Mouse (Mus musculus) heart, embryonic 12.5 days (tissue): ENCODE measurements around the gene Cutc. TPM values are rescaled to one million over a fixed set of nuclear protein-coding genes. Genes with fewer than 3 reads are reported as not detected.

ENCODE experiments used
- ATAC-seq: fragments of 200-750 bp; cut with Nextera tagmentation; 2 replicates; pipeline ENCODE4 v1.8.0; 2017; ENCODE audit warnings: moderate TSS enrichment, moderate library complexity; ENCODE audit not compliant: insufficient number of reproducible peaks, low FRiP score
- H3K27ac ChIP-seq: fragments of 300-500 bp; sonication (generic); 2 replicates; pipeline ENCODE4 v1.5.1; 2016; ENCODE audit warnings: mild to moderate bottlenecking, moderate library complexity; ENCODE audit not compliant: poor library complexity, severe bottlenecking
- H3K27me3 ChIP-seq: fragments of 300-500 bp; sonication (generic); replicated peaks from 2 replicates; pipeline ENCODE4 v1.6.1; 2016; ENCODE audit warnings: mild to moderate bottlenecking, moderate library complexity
- H3K36me3 ChIP-seq: fragments of 300-500 bp; sonication (generic); 2 replicates; pipeline ENCODE4 v1.6.1; 2016; ENCODE audit warnings: mild to moderate bottlenecking, moderate library complexity
- H3K4me1 ChIP-seq: fragments of 300-500 bp; sonication (generic); replicated peaks from 2 replicates; pipeline ENCODE4 v1.6.1; 2016; ENCODE audit warnings: mild to moderate bottlenecking
- H3K4me2 ChIP-seq: fragments of 300-500 bp; sonication (generic); 2 replicates; pipeline ENCODE4 v1.6.1; 2016; ENCODE audit warnings: mild to moderate bottlenecking, moderate library complexity
- H3K4me3 ChIP-seq: fragments of 300-500 bp; sonication (generic); 2 replicates; pipeline ENCODE4 v1.5.1; 2016; ENCODE audit warnings: mild to moderate bottlenecking
- H3K9ac ChIP-seq: fragments of 300-500 bp; sonication (generic); 2 replicates; pipeline ENCODE4 v1.6.1; 2016; ENCODE audit warnings: mild to moderate bottlenecking, moderate library complexity
- H3K9me3 ChIP-seq: fragments of 300-500 bp; sonication (generic); replicated peaks from 2 replicates; pipeline ENCODE4 v1.6.1; 2016; ENCODE audit warnings: mild to moderate bottlenecking, moderate library complexity
- WGBS: fragments of 180-500 bp; shearing (Covaris S2); methylation state at CpG from one replicate; pipeline ENCODE4 v1.1.7; 2016; 5-methylcytosine and 5-hydroxymethylcytosine counted together
- polyA plus RNA-seq: library from polyadenylated mRNA; unstranded; fragments of >200 nt; fragmentation: Nextera tagmentation; extraction: Ambion mirVana; gene quantifications from 2 replicates; pipeline ENCODE4 v1.2.1, GENCODE M21; 2016

Gene Cutc
- polyA plus RNA-seq, 1 experiment from 2014 or later = 8.3 TPM

DNA sequence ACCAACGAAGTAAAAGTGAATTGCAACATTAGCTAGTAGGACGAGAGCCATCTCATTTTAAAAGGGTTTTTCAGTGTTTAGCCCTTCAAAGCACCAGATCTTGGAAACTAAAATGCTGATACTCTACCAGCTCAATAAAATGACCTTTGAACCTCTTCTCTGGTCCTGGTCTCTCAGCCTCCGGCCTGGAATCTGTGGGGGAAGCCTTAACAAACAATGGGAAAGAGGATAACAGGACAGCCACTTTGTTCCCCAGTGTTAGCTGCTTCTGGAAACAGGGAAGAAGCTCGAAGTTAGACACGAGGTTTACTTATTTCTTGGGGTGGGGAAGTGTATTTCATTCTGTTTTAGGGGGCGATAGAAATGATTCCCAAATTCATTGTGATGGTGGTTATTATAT, 19.5 kb downstream of the Cutc start:
- 65% methylated on average over 6 of the region's 6 CpGs for WGBS
- no peaks in the 10 kb centered on the region for H3K4me1 ChIP-seq

DNA sequence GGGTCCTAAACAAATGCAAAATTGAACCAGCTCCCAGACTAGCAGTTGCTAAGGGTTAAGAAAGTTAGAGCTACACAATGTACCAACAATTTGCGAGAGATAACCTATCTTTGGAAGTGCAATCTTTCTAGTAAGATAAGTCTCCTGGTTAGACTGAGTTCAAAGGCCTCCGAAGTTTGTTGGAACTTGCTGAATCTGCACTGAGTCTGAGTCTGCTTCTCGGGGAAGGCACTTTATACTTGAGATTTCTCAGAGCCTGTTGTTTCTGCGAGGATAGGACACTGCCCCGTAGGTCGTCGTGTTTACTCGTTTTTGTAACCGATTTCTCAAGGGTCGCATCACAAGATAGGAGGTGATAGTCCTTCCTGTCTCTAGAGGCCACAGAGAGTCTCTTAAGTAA, 22.6 kb downstream of the Cutc start:
- WGBS = 24% methylated on average over 10 of the region's 10 CpGs
- no peak overlapping the region for H3K4me2 ChIP-seq
- H3K9me3 ChIP-seq = no peaks in the 10 kb centered on the region
- no peaks in the 10 kb centered on the region for H3K4me1 ChIP-seq
- ATAC-seq = no peak
- no peak overlapping the region for H3K27ac ChIP-seq
- H3K9ac ChIP-seq = no peak overlapping the region
- no peaks in the 10 kb centered on the region for H3K36me3 ChIP-seq
- H3K27me3 ChIP-seq = no peaks in the 10 kb centered on the region
- no peak overlapping the region for H3K4me3 ChIP-seq

More for the DNA sequence above, 19.5 kb downstream of the Cutc start:
- Histone ChIP-seq H3K36me3 (0 out of 2 replicates have a peak, but pooled peaks cover 3% of the 10 kb centered on the region), H3K9me3 (no peaks in the 10 kb centered on the region), H3K9ac (no peak overlapping the region), H3K4me2 (no peak overlapping the region), H3K27me3 (no peaks in the 10 kb centered on the region), H3K27ac (no peak overlapping the region), H3K4me3 (no peak overlapping the region)
- ATAC-seq = no peak

DNA sequence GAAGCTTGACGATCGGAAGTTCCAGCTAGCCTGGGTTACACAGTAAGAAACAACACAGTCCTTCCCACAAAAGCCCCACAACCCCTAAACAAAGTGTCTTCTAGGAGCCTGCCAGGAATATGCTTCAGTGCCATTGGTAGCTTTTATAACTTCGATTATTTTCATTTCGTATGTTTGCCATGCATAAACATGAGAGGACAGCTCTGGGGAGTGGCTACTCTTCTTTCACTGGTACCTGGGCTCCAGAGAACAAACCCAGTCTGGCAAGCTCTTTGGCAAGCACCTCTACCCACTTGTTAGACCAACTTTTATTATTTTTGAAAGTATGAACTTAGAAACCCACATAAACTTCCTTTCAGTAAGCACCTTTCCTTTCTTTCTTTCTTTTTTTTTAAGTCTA, 23.8 kb downstream of the Cutc start:
- H3K9me3 ChIP-seq = no peaks in the 10 kb centered on the region
- 75% methylated on average over 4 of the region's 4 CpGs for WGBS
- ATAC-seq = no peak

DNA sequence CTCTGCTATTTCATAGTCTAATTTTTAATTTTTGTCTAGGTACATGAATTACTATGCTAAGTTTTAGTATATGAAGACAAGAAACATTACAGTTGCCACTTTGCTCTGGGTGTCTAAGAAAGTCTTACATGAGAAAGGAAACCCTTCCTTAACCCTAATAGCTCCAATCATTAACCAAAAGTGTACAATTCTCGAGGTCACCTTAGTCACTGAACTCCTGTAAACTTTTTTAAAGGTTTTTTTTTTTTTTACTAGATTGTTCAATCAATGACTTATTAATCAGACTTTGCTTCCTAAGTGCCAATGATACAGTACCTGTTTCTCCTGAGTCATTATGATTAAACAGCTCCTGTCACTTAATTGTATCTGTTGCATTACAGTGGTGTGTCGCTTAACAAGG, 24.5 kb downstream of the Cutc start:
- no peaks in the 10 kb centered on the region for H3K27me3 ChIP-seq
- no peaks in the 10 kb centered on the region for H3K36me3 ChIP-seq
- no peak overlapping the region for H3K4me3 ChIP-seq
- no peak for ATAC-seq
- no peak overlapping the region for H3K27ac ChIP-seq
- H3K4me2 ChIP-seq = no peak overlapping the region
- no peaks in the 10 kb centered on the region for H3K9me3 ChIP-seq
- no peaks in the 10 kb centered on the region for H3K4me1 ChIP-seq
- H3K9ac ChIP-seq = no peak overlapping the region
- 76% methylated on average over 2 of the region's 2 CpGs for WGBS

More for the DNA sequence above, 23.8 kb downstream of the Cutc start:
- Histone ChIP-seq H3K4me2 (no peak overlapping the region), H3K36me3 (no peaks in the 10 kb centered on the region), H3K27me3 (no peaks in the 10 kb centered on the region), H3K4me1 (no peaks in the 10 kb centered on the region), H3K4me3 (no peak overlapping the region), H3K27ac (no peak overlapping the region), H3K9ac (no peak overlapping the region)

DNA sequence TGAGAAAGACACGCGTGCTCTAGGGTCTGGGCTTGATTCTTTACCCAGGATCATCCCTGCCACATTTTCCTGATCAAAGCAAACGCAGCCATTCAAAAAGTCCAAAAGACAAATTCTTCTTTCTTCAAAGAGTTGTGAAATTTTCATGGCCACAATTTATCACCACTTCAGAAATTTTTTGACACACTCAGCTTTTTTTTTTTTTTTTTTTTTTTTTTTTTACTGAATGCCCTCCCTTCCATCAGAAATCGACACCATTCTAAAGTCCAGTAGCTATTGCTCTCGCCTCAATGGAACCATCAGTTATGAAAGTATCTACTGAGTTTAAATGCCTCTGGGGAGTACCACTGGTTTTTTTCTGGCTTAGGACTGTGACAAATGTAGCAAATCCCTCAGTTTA, 27.6 kb downstream of the Cutc start:
- no peaks in the 10 kb centered on the region for H3K4me1 ChIP-seq
- WGBS = 70% methylated on average over 5 of the region's 5 CpGs
- H3K36me3 ChIP-seq = no peaks in the 10 kb centered on the region
- no peak overlapping the region for H3K4me2 ChIP-seq
- no peak overlapping the region for H3K9ac ChIP-seq
- H3K4me3 ChIP-seq = no peak overlapping the region
- no peak for ATAC-seq
- H3K9me3 ChIP-seq = no peaks in the 10 kb centered on the region
- H3K27me3 ChIP-seq = peaks cover 3% of the 10 kb centered on the region; the same call in 1 of the 2 replicates
- H3K27ac ChIP-seq = no peak overlapping the region

DNA sequence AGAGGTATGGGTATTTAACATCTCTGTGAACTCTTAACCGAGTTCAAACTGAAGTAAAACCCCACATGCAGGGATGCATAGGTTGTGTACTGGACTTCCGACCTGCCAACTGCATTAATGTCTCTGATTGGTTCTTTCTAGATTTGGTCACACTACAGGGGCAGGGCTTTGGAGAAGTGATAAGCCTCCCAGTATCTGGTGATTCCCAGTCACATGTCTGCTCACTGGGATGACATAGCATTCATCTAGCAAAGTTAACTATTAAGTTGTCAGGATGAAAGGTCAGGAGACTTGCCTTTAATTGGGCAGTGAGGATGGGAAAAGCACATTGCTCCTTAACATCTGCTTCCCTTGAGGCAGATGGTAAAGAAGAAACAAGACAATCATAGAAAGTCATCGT, 29.2 kb downstream of the Cutc start, which contains the start of gene Abcc2:
TSS of gene Abcc2 (plus strand) at position 213 of the 400 bp plus-strand sequence.
- Histone ChIP-seq H3K27me3 (peaks cover 3% of the 10 kb centered on the region; the same call in 1 of the 2 replicates), H3K4me3 (no peak within 1 kb of the TSS), H3K36me3 (no peaks in the 10 kb centered on the region), H3K4me2 (no peak within 1 kb of the TSS), H3K9ac (no peak within 1 kb of the TSS), H3K9me3 (no peaks in the 10 kb centered on the region), H3K4me1 (no peaks in the 10 kb centered on the region), H3K27ac (no peak within 1 kb of the TSS)
- no peak for ATAC-seq
- WGBS = 70% methylated on average over 3 of the region's 3 CpGs

DNA sequence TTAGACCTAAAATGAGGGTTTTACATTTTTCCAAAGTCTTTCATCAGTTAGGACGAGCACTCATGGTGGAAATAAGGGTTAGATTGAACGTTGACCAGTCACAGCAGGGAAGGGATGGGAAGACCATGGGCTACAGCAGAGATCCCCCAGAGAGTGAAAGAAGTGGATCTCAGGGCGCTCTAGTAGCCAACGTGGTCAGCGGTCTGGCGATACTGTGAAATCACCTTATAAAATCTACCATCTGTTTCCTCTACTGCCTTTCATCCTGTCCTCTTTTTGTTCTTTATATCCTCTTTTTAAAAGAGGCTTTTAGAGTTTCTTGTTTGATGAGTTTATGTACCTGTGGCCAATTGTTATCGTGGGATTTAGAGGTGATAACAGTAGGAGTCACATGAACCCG, 32.0 kb downstream of the Cutc start:
- Histone ChIP-seq H3K27ac (no peak overlapping the region), H3K9ac (no peak overlapping the region), H3K4me2 (no peak overlapping the region), H3K4me1 (no peaks in the 10 kb centered on the region), H3K4me3 (no peak overlapping the region), H3K36me3 (no peaks in the 10 kb centered on the region), H3K9me3 (no peaks in the 10 kb centered on the region), H3K27me3 (peaks cover 3% of the 10 kb centered on the region; the same call in 1 of the 2 replicates)
- WGBS = 69% methylated on average over 8 of the region's 8 CpGs
- ATAC-seq = no peak

DNA sequence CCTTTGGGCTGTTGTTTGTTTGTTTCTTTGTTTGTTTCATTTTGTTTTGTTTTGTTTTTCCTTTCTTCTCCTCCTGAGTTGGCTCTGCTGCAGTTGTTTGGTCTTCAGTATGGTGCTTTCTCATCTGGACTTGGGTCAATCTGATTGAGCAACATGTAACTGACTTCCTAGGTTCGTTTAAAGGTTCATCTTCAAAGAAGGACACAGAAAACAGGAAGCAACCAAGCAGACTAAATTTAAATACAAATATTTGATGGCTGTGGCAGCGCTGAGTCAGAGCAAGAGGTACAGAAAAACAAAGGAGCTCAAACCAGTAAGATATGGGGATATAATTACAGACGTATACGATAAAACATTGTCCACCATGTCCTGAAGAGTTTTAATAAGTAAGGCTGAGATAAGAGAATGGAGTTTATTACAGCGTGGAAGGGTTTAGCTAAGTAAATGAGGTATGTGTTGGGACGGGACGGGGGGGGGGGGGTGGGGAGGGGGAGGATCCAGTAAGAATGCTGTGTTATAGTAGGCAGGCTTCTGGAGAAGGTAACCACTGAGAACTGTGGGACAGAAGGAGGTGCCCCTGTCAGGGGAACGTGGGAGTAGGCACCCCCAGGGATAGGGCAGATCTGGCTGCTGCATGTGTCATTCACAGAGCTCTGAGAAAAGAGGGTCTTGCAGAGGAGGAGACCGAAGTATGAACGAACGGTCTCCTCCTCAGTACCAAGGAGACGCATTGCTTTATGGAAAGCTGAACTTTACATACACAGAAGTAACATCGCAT, 33.6 kb downstream of the Cutc start:
- no peaks in the 10 kb centered on the region for H3K9me3 ChIP-seq
- no peak overlapping the region for H3K4me3 ChIP-seq
- H3K27ac ChIP-seq = no peak overlapping the region
- H3K9ac ChIP-seq = no peak overlapping the region
- no peak overlapping the region for H3K4me2 ChIP-seq
- no peaks in the 10 kb centered on the region for H3K4me1 ChIP-seq
- ATAC-seq = no peak
- H3K27me3 ChIP-seq = peaks cover 3% of the 10 kb centered on the region; the same call in 1 of the 2 replicates
- H3K36me3 ChIP-seq = no peaks in the 10 kb centered on the region
- WGBS = 74% methylated on average over 13 of the region's 13 CpGs

DNA sequence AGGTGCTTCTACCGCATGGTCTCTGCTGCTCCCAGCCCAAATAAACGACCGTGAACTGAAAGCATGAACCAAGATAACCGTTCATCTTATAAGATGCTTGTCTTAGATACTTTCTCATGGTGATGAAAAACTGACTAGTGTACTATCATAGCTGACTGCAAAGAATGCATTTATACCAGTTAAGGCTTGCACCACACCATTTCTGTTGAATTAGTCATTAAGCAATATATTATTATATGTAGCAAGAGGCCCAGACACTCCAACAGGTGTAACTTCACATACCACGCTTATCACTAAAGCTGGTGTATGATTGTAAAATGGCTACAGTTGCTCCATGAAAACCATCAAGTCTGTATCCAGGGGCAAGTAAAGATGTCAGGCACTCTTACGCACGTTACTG, 37.0 kb downstream of the Cutc start:
- no peak for ATAC-seq
- H3K9me3 ChIP-seq = no peaks in the 10 kb centered on the region
- H3K27me3 ChIP-seq = no peaks in the 10 kb centered on the region; the same call in 1 of the 2 replicates
- no peak overlapping the region for H3K27ac ChIP-seq
- H3K36me3 ChIP-seq = no peaks in the 10 kb centered on the region
- no peak overlapping the region for H3K4me2 ChIP-seq
- no peak overlapping the region for H3K9ac ChIP-seq
- no peaks in the 10 kb centered on the region for H3K4me1 ChIP-seq
- no peak overlapping the region for H3K4me3 ChIP-seq
- WGBS = 82% methylated on average over 7 of the region's 7 CpGs

DNA sequence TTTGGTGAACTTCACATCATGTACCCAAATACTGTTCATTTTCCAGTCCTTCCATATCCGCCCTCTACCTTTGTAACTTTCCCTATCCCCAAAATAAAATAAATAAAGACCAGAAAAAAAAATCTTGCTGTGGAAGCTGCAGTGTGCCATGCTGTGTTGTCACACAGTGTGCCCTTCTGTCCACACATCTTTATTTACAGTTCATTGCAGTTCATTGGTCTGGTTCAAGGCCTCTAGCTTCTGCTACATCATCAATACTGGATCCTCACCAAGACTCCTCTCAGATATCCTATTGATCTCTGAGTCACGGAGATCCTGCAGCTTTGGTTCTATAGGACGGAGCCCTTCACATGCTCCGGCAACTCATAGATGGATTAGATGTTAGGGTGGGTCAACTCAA, 39.7 kb downstream of the Cutc start:
- 73% methylated on average over 4 of the region's 4 CpGs for WGBS

DNA sequence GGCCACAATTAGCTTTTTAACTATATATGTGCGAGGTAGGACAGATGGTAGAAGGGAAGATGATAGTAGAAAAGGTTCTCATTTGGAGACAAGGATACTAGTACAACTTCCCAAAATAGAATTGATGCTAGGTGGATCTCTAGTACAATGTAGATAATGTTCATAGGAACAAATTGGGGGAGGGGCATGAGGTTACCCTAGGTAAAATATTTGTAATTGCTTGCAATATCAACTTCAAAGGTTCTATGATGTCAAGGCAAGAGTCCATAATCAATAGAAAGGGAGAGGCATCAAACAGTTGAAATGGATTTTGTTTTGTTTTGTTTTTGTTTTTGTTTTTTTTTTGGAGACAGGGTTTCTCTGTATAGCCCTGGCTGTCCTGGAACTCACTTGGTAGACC, 41.2 kb downstream of the Cutc start:
- no peak for ATAC-seq
- no peaks in the 10 kb centered on the region for H3K36me3 ChIP-seq
- 88% methylated on average over 1 of the region's 1 CpGs for WGBS
- no peaks in the 10 kb centered on the region for H3K4me1 ChIP-seq
- no peak overlapping the region for H3K9ac ChIP-seq
- no peak overlapping the region for H3K4me2 ChIP-seq
- no peaks in the 10 kb centered on the region for H3K9me3 ChIP-seq
- no peak overlapping the region for H3K4me3 ChIP-seq
- H3K27me3 ChIP-seq = no peaks in the 10 kb centered on the region
- H3K27ac ChIP-seq = no peak overlapping the region

More for the DNA sequence above, 39.7 kb downstream of the Cutc start:
- no peaks in the 10 kb centered on the region for H3K9me3 ChIP-seq
- no peak overlapping the region for H3K4me3 ChIP-seq
- no peak overlapping the region for H3K4me2 ChIP-seq
- no peak overlapping the region for H3K27ac ChIP-seq
- no peak for ATAC-seq
- H3K27me3 ChIP-seq = no peaks in the 10 kb centered on the region
- no peak overlapping the region for H3K9ac ChIP-seq
- H3K36me3 ChIP-seq = no peaks in the 10 kb centered on the region
- H3K4me1 ChIP-seq = no peaks in the 10 kb centered on the region

DNA sequence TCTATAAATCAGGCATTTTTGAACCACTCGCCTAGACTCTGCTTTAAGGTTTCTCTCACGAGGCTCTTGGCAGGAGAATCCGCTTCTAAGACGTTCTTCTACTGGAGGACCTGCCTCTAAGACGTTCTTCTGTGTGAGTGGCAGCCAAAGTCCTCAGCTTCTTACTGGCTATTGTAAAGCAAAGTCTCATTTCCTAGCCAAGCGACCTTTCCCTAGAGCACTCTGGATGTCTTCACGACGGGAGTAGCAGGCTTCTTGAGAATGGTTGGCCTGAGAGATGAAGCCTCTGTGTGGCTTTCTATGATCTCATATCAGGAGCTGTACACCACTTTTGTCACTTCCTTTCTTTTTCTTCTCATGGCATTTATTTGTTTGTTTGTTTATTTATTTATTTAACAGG, 42.7 kb downstream of the Cutc start:
- H3K4me1 ChIP-seq = no peaks in the 10 kb centered on the region
- H3K27me3 ChIP-seq = no peaks in the 10 kb centered on the region
- WGBS = 79% methylated on average over 8 of the region's 8 CpGs
- no peak overlapping the region for H3K4me2 ChIP-seq
- H3K36me3 ChIP-seq = no peaks in the 10 kb centered on the region
- H3K9me3 ChIP-seq = no peaks in the 10 kb centered on the region
- no peak overlapping the region for H3K9ac ChIP-seq
- H3K27ac ChIP-seq = no peak overlapping the region
- ATAC-seq = no peak
- no peak overlapping the region for H3K4me3 ChIP-seq
